Mouse (Mus musculus): Measurements from ENCODE around the gene Olfr641. TPM values are rescaled to one million over a fixed set of nuclear protein-coding genes. Genes with fewer than 3 reads are reported as not detected.

The Olfr641 gene
- polyA plus RNA-seq (2012; rRNA removed) (not detected in 2 replicates), polyA plus RNA-seq (2014; fragmentation: Nextera tagmentation; extraction: Ambion mirVana) (not detected in 2 replicates)

- WGBS: 55% methylated on average over 1 of the region's 1 CpGs
- H3K36me3 ChIP-seq (ENCODE audit: control insufficient read depth, insufficient read depth, low read length): no peaks in the 10 kb centered on the region
- DNase-seq (ENCODE audit: low spot score): no peak
Measured at GRCm38 (mm10) chr7:104035145-104035544, at the start of gene Olfr641. Gene Olfr641, plus strand, starts transcription at chr7:104035445.

GRCm38 (mm10) chr7:103998446-103998845 lies 36.8 kb upstream of the Olfr641 start, which contains the start of gene Olfr638:
Gene Olfr638, plus strand, starts transcription at chr7:103998746.
- no peak within 1 kb of the TSS for H3K27ac ChIP-seq (replicated peaks; ENCODE audit: low read depth, low read length)
- DNase-seq (ENCODE audit: low spot score): no peak
- no peak for TF ChIP-seq POLR2A (IDR thresholded peaks at IDR 0.05; ENCODE audit: borderline replicate concordance, extremely low read depth, insufficient read depth, insufficient read length)
- H3K9ac ChIP-seq (ENCODE audit: low read depth, low read length, severe bottlenecking): no peak within 1 kb of the TSS
- H3K27me3 ChIP-seq (ENCODE audit: control insufficient read depth, insufficient read depth, low read length): no peaks in the 10 kb centered on the region
- no peaks in the 10 kb centered on the region for H3K36me3 ChIP-seq (ENCODE audit: control insufficient read depth, insufficient read depth, low read length)
- no peak for ATAC-seq (ENCODE audit: low FRiP score, low read depth)
- no peak within 1 kb of the TSS for H3K4me3 ChIP-seq (replicated peaks; ENCODE audit: low read length)
- no peak within 1 kb of the TSS for H3K4me2 ChIP-seq (replicated peaks; ENCODE audit: low read depth, low read length, severe bottlenecking)
- no peaks in the 10 kb centered on the region for H3K4me1 ChIP-seq (ENCODE audit: control insufficient read depth, insufficient read depth, low read length)
- H3K9me3 ChIP-seq (ENCODE audit: control insufficient read depth, low read length): no peaks in the 10 kb centered on the region

More at GRCm38 (mm10) chr7:104035145-104035544, at the start of gene Olfr641:
- no peak for ATAC-seq (ENCODE audit: low FRiP score, low read depth)
- no peak within 1 kb of the TSS for H3K4me3 ChIP-seq (replicated peaks; ENCODE audit: low read length)
- no peaks in the 10 kb centered on the region for H3K9me3 ChIP-seq (ENCODE audit: control insufficient read depth, low read length)
- H3K27me3 ChIP-seq (ENCODE audit: control insufficient read depth, insufficient read depth, low read length): no peaks in the 10 kb centered on the region
- no peak for TF ChIP-seq POLR2A (IDR thresholded peaks at IDR 0.05; ENCODE audit: borderline replicate concordance, extremely low read depth, insufficient read depth, insufficient read length)
- H3K4me1 ChIP-seq (ENCODE audit: control insufficient read depth, insufficient read depth, low read length): no peaks in the 10 kb centered on the region
- no peak within 1 kb of the TSS for H3K9ac ChIP-seq (ENCODE audit: low read depth, low read length, severe bottlenecking)
- no peak within 1 kb of the TSS for H3K27ac ChIP-seq (replicated peaks; ENCODE audit: low read depth, low read length)
- H3K4me2 ChIP-seq (replicated peaks; ENCODE audit: low read depth, low read length, severe bottlenecking): no peak within 1 kb of the TSS

- Histone ChIP-seq H3K4me2 (replicated peaks; ENCODE audit: low read depth, low read length, severe bottlenecking) (no peak overlapping the region), H3K27ac (replicated peaks; ENCODE audit: low read depth, low read length) (no peak overlapping the region), H3K9ac (ENCODE audit: low read depth, low read length, severe bottlenecking) (no peak overlapping the region), H3K36me3 (ENCODE audit: control insufficient read depth, insufficient read depth, low read length) (no peaks in the 10 kb centered on the region), H3K4me3 (replicated peaks; ENCODE audit: low read length) (no peak overlapping the region), H3K9me3 (ENCODE audit: control insufficient read depth, low read length) (no peaks in the 10 kb centered on the region), H3K4me1 (ENCODE audit: control insufficient read depth, insufficient read depth, low read length) (no peaks in the 10 kb centered on the region), H3K27me3 (ENCODE audit: control insufficient read depth, insufficient read depth, low read length) (no peaks in the 10 kb centered on the region)
- DNase-seq (ENCODE audit: low spot score): no peak
- TF ChIP-seq POLR2A (IDR thresholded peaks at IDR 0.05; ENCODE audit: borderline replicate concordance, extremely low read depth, insufficient read depth, insufficient read length): no peak
- no peak for ATAC-seq (ENCODE audit: low FRiP score, low read depth)
Measured at GRCm38 (mm10) chr7:103999124-103999523, 36.1 kb upstream of the Olfr641 start.

GRCm38 (mm10) chr7:104017203-104017602 lies 18.0 kb upstream of the Olfr641 start, which contains the start of gene Olfr639:
Gene Olfr639, minus strand, starts transcription at chr7:104017303.
- Histone ChIP-seq H3K27me3 (ENCODE audit: control insufficient read depth, insufficient read depth, low read length) (no peaks in the 10 kb centered on the region), H3K9ac (ENCODE audit: low read depth, low read length, severe bottlenecking) (no peak within 1 kb of the TSS), H3K27ac (replicated peaks; ENCODE audit: low read depth, low read length) (no peak within 1 kb of the TSS), H3K4me1 (ENCODE audit: control insufficient read depth, insufficient read depth, low read length) (no peaks in the 10 kb centered on the region), H3K36me3 (ENCODE audit: control insufficient read depth, insufficient read depth, low read length) (no peaks in the 10 kb centered on the region), H3K4me3 (replicated peaks; ENCODE audit: low read length) (no peak within 1 kb of the TSS), H3K9me3 (ENCODE audit: control insufficient read depth, low read length) (no peaks in the 10 kb centered on the region), H3K4me2 (replicated peaks; ENCODE audit: low read depth, low read length, severe bottlenecking) (no peak within 1 kb of the TSS)
- ATAC-seq (ENCODE audit: low FRiP score, low read depth): no peak
- no peak for DNase-seq (ENCODE audit: low spot score)
- no peak for TF ChIP-seq POLR2A (IDR thresholded peaks at IDR 0.05; ENCODE audit: borderline replicate concordance, extremely low read depth, insufficient read depth, insufficient read length)

GRCm38 (mm10) chr7:104018953-104019352 lies 16.3 kb upstream of the Olfr641 start:
- WGBS: 88% methylated on average over 1 of the region's 1 CpGs

GRCm38 (mm10) chr7:104021651-104022050 lies 13.6 kb upstream of the Olfr641 start:
- 90% methylated on average over 6 of the region's 6 CpGs for WGBS
- H3K9ac ChIP-seq (ENCODE audit: low read depth, low read length, severe bottlenecking): no peak overlapping the region
- no peak overlapping the region for H3K4me3 ChIP-seq (replicated peaks; ENCODE audit: low read length)
- H3K27me3 ChIP-seq (ENCODE audit: control insufficient read depth, insufficient read depth, low read length): no peaks in the 10 kb centered on the region
- no peak overlapping the region for H3K27ac ChIP-seq (replicated peaks; ENCODE audit: low read depth, low read length)
- H3K4me1 ChIP-seq (ENCODE audit: control insufficient read depth, insufficient read depth, low read length): no peaks in the 10 kb centered on the region
- DNase-seq (ENCODE audit: low spot score) (no peak), ATAC-seq (ENCODE audit: low FRiP score, low read depth) (no peak)
- no peak overlapping the region for H3K4me2 ChIP-seq (replicated peaks; ENCODE audit: low read depth, low read length, severe bottlenecking)
- no peaks in the 10 kb centered on the region for H3K36me3 ChIP-seq (ENCODE audit: control insufficient read depth, insufficient read depth, low read length)
- no peak for TF ChIP-seq POLR2A (IDR thresholded peaks at IDR 0.05; ENCODE audit: borderline replicate concordance, extremely low read depth, insufficient read depth, insufficient read length)
- H3K9me3 ChIP-seq (ENCODE audit: control insufficient read depth, low read length): no peaks in the 10 kb centered on the region

More at GRCm38 (mm10) chr7:104018953-104019352, 16.3 kb upstream of the Olfr641 start:
- no peak for TF ChIP-seq POLR2A (IDR thresholded peaks at IDR 0.05; ENCODE audit: borderline replicate concordance, extremely low read depth, insufficient read depth, insufficient read length)
- Histone ChIP-seq H3K4me3 (replicated peaks; ENCODE audit: low read length) (no peak overlapping the region), H3K9ac (ENCODE audit: low read depth, low read length, severe bottlenecking) (no peak overlapping the region), H3K4me1 (ENCODE audit: control insufficient read depth, insufficient read depth, low read length) (no peaks in the 10 kb centered on the region), H3K27me3 (ENCODE audit: control insufficient read depth, insufficient read depth, low read length) (no peaks in the 10 kb centered on the region), H3K27ac (replicated peaks; ENCODE audit: low read depth, low read length) (no peak overlapping the region), H3K36me3 (ENCODE audit: control insufficient read depth, insufficient read depth, low read length) (no peaks in the 10 kb centered on the region), H3K4me2 (replicated peaks; ENCODE audit: low read depth, low read length, severe bottlenecking) (no peak overlapping the region), H3K9me3 (ENCODE audit: control insufficient read depth, low read length) (no peaks in the 10 kb centered on the region)
- DNase-seq (ENCODE audit: low spot score) (no peak), ATAC-seq (ENCODE audit: low FRiP score, low read depth) (no peak)
